Mouse (Mus musculus): ENCODE results near the gene Wfdc5. TPM values are rescaled to one million over a fixed set of nuclear protein-coding genes. Genes with fewer than 3 reads are reported as not detected.

Wfdc5 gene
- total and polyA plus RNA-seq, 3 experiments: not detected

DNA sequence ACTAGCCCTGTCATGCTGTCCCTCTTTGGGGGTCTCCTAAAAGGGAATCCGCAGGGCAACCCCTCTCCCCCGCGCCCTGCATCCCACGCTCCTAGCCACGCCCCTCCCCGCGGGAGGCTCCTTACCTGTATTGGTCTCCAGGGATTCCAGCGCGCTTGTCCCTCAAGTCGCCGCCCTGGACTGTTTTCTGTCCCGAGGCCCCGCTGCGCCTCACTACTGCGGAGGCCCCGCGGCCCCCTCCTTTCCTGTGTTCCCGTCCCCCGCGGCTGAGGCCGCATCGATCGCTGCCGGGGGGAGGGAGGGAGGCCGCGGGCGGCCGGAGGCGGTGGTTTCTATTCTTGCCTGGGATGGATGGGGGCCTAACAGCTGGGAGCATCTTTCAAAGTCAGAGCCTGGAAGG lies 11.6 kb downstream of the Wfdc5 start, which contains the start of gene Kcns1:
TSS of gene Kcns1 (minus strand) at position 212 of the 400 bp plus-strand sequence.
- Histone ChIP-seq H3K36me3 (replicated peaks in 1 of 2; ENCODE audit: control insufficient read depth in 1 of 2, insufficient read depth in 1 of 2, low read length in 1 of 2) (peaks cover 0 to 1% of the 10 kb centered on the region in 2 experiments), H3K4me2 (ENCODE audit: insufficient read depth, low read depth, poor library complexity, severe bottlenecking) (peak within 1 kb of the TSS; percentile 89), H3K4me3 (replicated peaks in 1 of 3; ENCODE audit: low read depth in 2 of 3, low read length in 2 of 3, poor library complexity in 1 of 3) (peak within 1 kb of the TSS in 2 of 3 experiments; percentile 20 to 54), H3K9ac (ENCODE audit: insufficient read depth, low read depth) (0 out of 2 replicates have a peak within 1 kb of the TSS, but pooled peaks have one; percentile 5), H3K79me2 (replicated peaks; ENCODE audit: control insufficient read depth, extremely low read depth, insufficient read depth, poor library complexity, severe bottlenecking) (no peaks in the 10 kb centered on the region), H3K27ac (ENCODE audit: insufficient read depth, low read depth) (no peak within 1 kb of the TSS), H3K27me3 (replicated peaks) (no peaks in the 10 kb centered on the region), H3K9me3 (replicated peaks; ENCODE audit: low read length) (peaks cover 10% of the 10 kb centered on the region), H3K4me1 (ENCODE audit: control insufficient read depth in 1 of 2, insufficient read depth in 2 of 2) (peaks cover 0 to 5% of the 10 kb centered on the region in 2 experiments; a peak in 1 of 4 replicates)
- TF ChIP-seq UBTF (IDR thresholded peaks at IDR 0.05; ENCODE audit: low read depth, low read length) (no peak), TBP (conservative IDR thresholded peaks at IDR 0.05; ENCODE audit: low read depth, low read length) (no peak), HCFC1 (IDR thresholded peaks at IDR 0.05; ENCODE audit: low read depth, low read length) (no peak), NELFE (IDR thresholded peaks at IDR 0.05; ENCODE audit: low read depth, low read length) (no peak), MAX (IDR thresholded peaks at IDR 0.05; ENCODE audit: low read length) (no peak), NRF1 (IDR thresholded peaks at IDR 0.05; ENCODE audit: low read depth, low read length) (no peak), E2F4 (IDR thresholded peaks at IDR 0.05; ENCODE audit: insufficient replicate concordance, low read depth, low read length) (no peak), ETS1 (conservative IDR thresholded peaks at IDR 0.05; ENCODE audit: low read depth, low read length) (no peak), JUND (conservative IDR thresholded peaks at IDR 0.05; ENCODE audit: low read depth, low read length) (no peak), CHD1 (IDR thresholded peaks at IDR 0.05; ENCODE audit: low read depth, low read length) (no peak), PAX5 (IDR thresholded peaks at IDR 0.05; ENCODE audit: low read length) (no peak), MAZ (IDR thresholded peaks at IDR 0.05; ENCODE audit: low read depth, low read length) (no peak), ELF1 (IDR thresholded peaks at IDR 0.05; ENCODE audit: low read depth, low read length) (no peak), ZC3H11A (IDR thresholded peaks at IDR 0.05; ENCODE audit: low read depth, low read length) (no peak), EP300 (IDR thresholded peaks at IDR 0.05; ENCODE audit: low read length) (no peak), CHD2 (IDR thresholded peaks at IDR 0.05; ENCODE audit: low read length) (no peak), USF2 (conservative IDR thresholded peaks at IDR 0.05; ENCODE audit: low read depth, low read length) (no peak), JUN (IDR thresholded peaks at IDR 0.05; ENCODE audit: insufficient read depth, low read depth, low read length) (no peak)
- dilution Hi-C loops (cut with MboI; ENCODE audit: extremely low pct_ligation_motif_present, extremely low pct_unique_long_range_greater_than_20kb, low sequenced_read_pairs) (no loop called here), in situ Hi-C loops (cut with MboI; ENCODE audit: low pct_ligation_motif_present, low pct_unique_long_range_greater_than_20kb, low sequenced_read_pairs) (loop anchor here (5.0 kb wide), 1 partner anchor 39 kb away; no protein-coding TSS in a partner anchor)
- DNase-seq (ENCODE audit: extremely low read depth): no peak

DNA sequence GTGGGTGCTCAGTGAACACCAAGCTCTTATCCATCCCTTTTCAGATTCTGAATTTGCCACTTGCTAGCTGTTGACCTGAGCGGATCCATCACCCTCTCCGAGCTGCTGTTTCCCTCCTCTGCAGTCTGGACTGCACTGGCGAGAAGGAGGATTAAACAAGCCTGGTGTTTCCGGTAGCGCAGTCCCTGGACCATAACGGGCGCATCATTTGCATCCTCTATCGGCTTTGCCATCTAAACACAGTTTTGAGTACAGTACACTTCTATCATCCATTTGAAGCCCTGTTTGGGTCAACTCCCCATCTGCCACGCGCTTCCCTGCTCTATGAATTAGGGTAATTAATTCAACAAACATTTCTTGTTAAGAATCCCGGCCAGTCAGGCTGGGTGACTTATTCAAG lies 12.2 kb downstream of the Wfdc5 start:
- in situ Hi-C loops (cut with MboI; ENCODE audit: low pct_ligation_motif_present, low pct_unique_long_range_greater_than_20kb, low sequenced_read_pairs): loop anchor here (5.0 kb wide), 1 partner anchor 38 kb away; no protein-coding TSS in a partner anchor
- no peak overlapping the region for H3K4me3 ChIP-seq (replicated peaks in 1 of 3; ENCODE audit: low read depth in 2 of 3, low read length in 2 of 3, poor library complexity in 1 of 3)
- H3K9me3 ChIP-seq (replicated peaks; ENCODE audit: low read length): peaks cover 10% of the 10 kb centered on the region
- TF ChIP-seq CHD2 (IDR thresholded peaks at IDR 0.05; ENCODE audit: low read length) (no peak), TBP (conservative IDR thresholded peaks at IDR 0.05; ENCODE audit: low read depth, low read length) (no peak), HCFC1 (IDR thresholded peaks at IDR 0.05; ENCODE audit: low read depth, low read length) (no peak), MAX (IDR thresholded peaks at IDR 0.05; ENCODE audit: low read length) (no peak)
- H3K27ac ChIP-seq (ENCODE audit: insufficient read depth, low read depth): no peak overlapping the region
- no peaks in the 10 kb centered on the region for H3K27me3 ChIP-seq (replicated peaks)
- H3K79me2 ChIP-seq (replicated peaks; ENCODE audit: control insufficient read depth, extremely low read depth, insufficient read depth, poor library complexity, severe bottlenecking): no peaks in the 10 kb centered on the region
- H3K4me1 ChIP-seq (ENCODE audit: control insufficient read depth in 1 of 2, insufficient read depth in 2 of 2): peaks cover 0 to 5% of the 10 kb centered on the region in 2 experiments; a peak in 1 of 4 replicates
- dilution Hi-C loops (cut with MboI; ENCODE audit: extremely low pct_ligation_motif_present, extremely low pct_unique_long_range_greater_than_20kb, low sequenced_read_pairs): no loop called here
- H3K36me3 ChIP-seq (replicated peaks in 1 of 2; ENCODE audit: control insufficient read depth in 1 of 2, insufficient read depth in 1 of 2, low read length in 1 of 2): peaks cover 0 to 1% of the 10 kb centered on the region in 2 experiments
- peak overlapping the region; percentile 89 for H3K4me2 ChIP-seq (ENCODE audit: insufficient read depth, low read depth, poor library complexity, severe bottlenecking)
- DNase-seq (ENCODE audit: extremely low read depth): no peak
- no peak overlapping the region for H3K9ac ChIP-seq (ENCODE audit: insufficient read depth, low read depth)

Measured in CH12.LX (cell line).